Mouse (Mus musculus): Measurements from ENCODE around the gene P3h3. TPM values are rescaled to one million over a fixed set of nuclear protein-coding genes. Genes with fewer than 3 reads are reported as not detected.
"Not testable (repeated sequence)": the region's sequence is repeated elsewhere in the genome, so short reads cannot be mapped to it uniquely, and the experiment has no call there.

Gene P3h3
- 12.2 and 17.0 TPM in 2 replicates for polyA plus RNA-seq (2016; fragmentation: Nextera tagmentation; extraction: Ambion mirVana)

- peaks cover 26% of the 10 kb centered on the region for H3K36me3 ChIP-seq (replicated peaks)
- peak; percentile 94 for DNase-seq (ENCODE audit: low spot score)
- H3K27me3 ChIP-seq (replicated peaks; ENCODE audit: low read depth, poor library complexity, severe bottlenecking) = peaks cover 43% of the 10 kb centered on the region
- peaks cover 68% of the 10 kb centered on the region for H3K4me1 ChIP-seq
- H3K4me3 ChIP-seq = peak within 1 kb of the TSS; percentile 93
- under 1% methylated on average over 86 of the region's 86 CpGs for WGBS
- no peaks in the 10 kb centered on the region for H3K9me3 ChIP-seq
- peak within 1 kb of the TSS; percentile 98 for H3K27ac ChIP-seq (replicated peaks)
Measured at GRCm38 (mm10) chr6:124856916-124857839, at the start of gene P3h3. Gene P3h3 (minus strand): TSS chr6:124857752.

- Histone ChIP-seq H3K4me1 (peaks cover 32% of the 10 kb centered on the region), H3K9me3 (no peaks in the 10 kb centered on the region), H3K4me3 (peak overlapping the region; percentile 65), H3K27ac (replicated peaks) (peak overlapping the region; percentile 98), H3K27me3 (replicated peaks; ENCODE audit: low read depth, poor library complexity, severe bottlenecking) (peaks cover 28% of the 10 kb centered on the region), H3K36me3 (replicated peaks) (no peaks in the 10 kb centered on the region)
- 25% methylated on average over 16 of the region's 16 CpGs for WGBS
- no peak for DNase-seq (ENCODE audit: low spot score)
Measured at GRCm38 (mm10) chr6:124904991-124905860, 47.7 kb upstream of the P3h3 start.

- Histone ChIP-seq H3K36me3 (replicated peaks) (no peaks in the 10 kb centered on the region), H3K4me1 (peaks cover 24% of the 10 kb centered on the region), H3K27me3 (replicated peaks; ENCODE audit: low read depth, poor library complexity, severe bottlenecking) (peaks cover 19% of the 10 kb centered on the region), H3K27ac (replicated peaks) (peak overlapping the region; percentile 98), H3K4me3 (peak overlapping the region; percentile 65), H3K9me3 (no peaks in the 10 kb centered on the region)
- WGBS = 6% methylated on average over 24 of the region's 24 CpGs
- peak; percentile 85 for DNase-seq (ENCODE audit: low spot score)
Measured at GRCm38 (mm10) chr6:124904161-124904981, 46.8 kb upstream of the P3h3 start.

- Histone ChIP-seq H3K27me3 (replicated peaks; ENCODE audit: low read depth, poor library complexity, severe bottlenecking) (peaks cover 12% of the 10 kb centered on the region), H3K9me3 (no peaks in the 10 kb centered on the region), H3K36me3 (replicated peaks) (no peaks in the 10 kb centered on the region), H3K4me1 (peaks cover 24% of the 10 kb centered on the region), H3K4me3 (peak overlapping the region; percentile 65), H3K27ac (replicated peaks) (peak overlapping the region; percentile 98)
- WGBS = under 1% methylated on average over 23 of the region's 23 CpGs
- DNase-seq (ENCODE audit: low spot score) = peak; percentile 95
Measured at GRCm38 (mm10) chr6:124903580-124904151, 46.1 kb upstream of the P3h3 start.

- Histone ChIP-seq H3K27ac (replicated peaks) (no peak overlapping the region; the same call in 1 of the 2 replicates), H3K4me1 (peaks cover 24% of the 10 kb centered on the region), H3K27me3 (replicated peaks; ENCODE audit: low read depth, poor library complexity, severe bottlenecking) (no peaks in the 10 kb centered on the region), H3K4me3 (no peak overlapping the region), H3K9me3 (no peaks in the 10 kb centered on the region), H3K36me3 (replicated peaks) (no peaks in the 10 kb centered on the region)
- no peak for DNase-seq (ENCODE audit: low spot score)
Measured at GRCm38 (mm10) chr6:124901851-124902250, 44.3 kb upstream of the P3h3 start.

- 67% methylated on average over 10 of the region's 10 CpGs for WGBS
- no peak overlapping the region for H3K4me3 ChIP-seq
- DNase-seq (ENCODE audit: low spot score) = no peak
- H3K4me1 ChIP-seq = peaks cover 24% of the 10 kb centered on the region
- H3K9me3 ChIP-seq = no peaks in the 10 kb centered on the region
- no peaks in the 10 kb centered on the region for H3K27me3 ChIP-seq (replicated peaks; ENCODE audit: low read depth, poor library complexity, severe bottlenecking)
- no peak overlapping the region for H3K27ac ChIP-seq (replicated peaks)
- no peaks in the 10 kb centered on the region for H3K36me3 ChIP-seq (replicated peaks)
Measured at GRCm38 (mm10) chr6:124900801-124901480, 43.4 kb upstream of the P3h3 start.

DNA sequence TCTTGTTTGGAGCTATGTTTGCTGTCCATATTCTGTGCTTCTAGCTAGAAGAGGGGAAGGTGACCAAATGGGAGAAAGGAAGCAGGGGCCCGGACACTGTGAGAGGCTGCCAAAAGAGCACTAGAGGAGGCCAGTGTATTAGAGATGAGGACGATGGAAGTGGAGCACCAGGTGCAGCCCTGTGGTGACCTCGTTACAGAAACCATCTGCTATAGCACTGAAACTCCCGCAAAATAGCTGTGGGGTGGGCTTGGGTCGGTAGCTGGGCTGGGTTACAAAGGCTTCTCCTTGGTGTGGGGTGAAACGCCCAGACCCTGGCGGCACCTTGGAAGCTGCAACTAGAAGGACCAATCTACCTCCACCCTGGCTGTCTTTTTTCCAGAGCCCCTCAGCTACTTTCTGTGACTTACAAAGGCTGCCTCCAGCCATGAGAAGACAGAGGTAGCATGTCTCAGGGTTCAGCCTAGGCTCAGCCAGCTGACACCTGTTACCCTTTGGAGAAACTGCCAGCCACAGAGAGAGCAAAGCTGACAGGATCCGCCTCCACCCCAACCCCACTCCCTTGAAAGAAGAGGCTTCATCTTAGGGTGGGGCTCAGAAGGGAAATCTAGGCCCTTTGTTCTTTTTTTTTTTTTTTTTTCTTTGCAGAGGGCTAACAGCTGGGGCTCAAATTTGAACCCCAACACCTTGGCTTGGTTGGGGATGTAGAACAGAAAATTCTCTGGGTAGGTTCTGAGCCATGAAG, 42.7 kb upstream of the P3h3 start:
- no peak for DNase-seq (ENCODE audit: low spot score)
- 65% methylated on average over 8 of the region's 8 CpGs for WGBS

DNA sequence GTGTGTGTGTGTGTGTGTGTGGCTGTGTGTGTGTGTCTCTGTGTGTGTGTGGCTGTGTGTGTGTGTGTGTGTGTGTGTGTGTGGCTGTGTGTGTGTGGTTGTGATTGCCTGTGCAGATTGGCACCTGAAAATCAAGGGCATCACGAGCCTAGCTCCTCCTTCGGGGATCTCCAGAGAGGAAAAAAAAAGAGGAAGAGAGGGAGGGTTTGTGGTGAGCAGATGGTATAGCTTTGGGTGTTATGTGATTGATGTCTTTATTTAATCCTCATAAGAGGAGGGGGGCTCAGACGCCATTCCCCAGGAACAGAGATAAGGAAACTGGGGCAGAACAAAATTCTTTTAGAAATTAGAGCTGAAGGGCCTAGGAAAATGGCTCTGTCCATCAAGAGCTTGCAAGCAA, 40.8 kb upstream of the P3h3 start:
- H3K4me3 ChIP-seq = no peak overlapping the region
- WGBS = 73% methylated on average over 3 of the region's 3 CpGs
- no peaks in the 10 kb centered on the region for H3K27me3 ChIP-seq (replicated peaks; ENCODE audit: low read depth, poor library complexity, severe bottlenecking)

More for the DNA sequence above, 42.7 kb upstream of the P3h3 start:
- peaks cover 20% of the 10 kb centered on the region for H3K4me1 ChIP-seq
- H3K4me3 ChIP-seq = no peak overlapping the region
- no peaks in the 10 kb centered on the region for H3K27me3 ChIP-seq (replicated peaks; ENCODE audit: low read depth, poor library complexity, severe bottlenecking)
- no peaks in the 10 kb centered on the region for H3K36me3 ChIP-seq (replicated peaks)
- no peaks in the 10 kb centered on the region for H3K9me3 ChIP-seq
- no peak overlapping the region for H3K27ac ChIP-seq (replicated peaks)

DNA sequence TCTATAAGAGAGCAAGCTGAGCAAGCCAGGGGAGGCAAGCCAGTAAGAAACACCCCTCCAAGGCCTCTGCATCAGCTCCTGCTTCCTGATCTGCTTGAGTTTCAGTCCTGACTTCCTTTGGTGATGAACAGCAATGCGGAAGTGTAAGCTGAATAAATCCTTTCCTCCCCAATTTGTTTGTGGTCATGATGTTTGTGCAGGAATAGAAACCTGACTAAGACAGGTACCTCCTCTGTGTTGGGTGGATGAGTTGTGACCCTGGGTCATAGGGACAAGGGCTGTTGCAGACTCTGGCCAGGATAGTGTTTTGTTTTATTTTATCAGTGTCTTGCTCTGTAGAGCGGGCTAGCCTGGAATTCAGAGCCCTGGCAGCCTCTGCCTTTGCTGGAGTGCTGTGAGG, 36.6 kb upstream of the P3h3 start:
- not testable (repeated sequence) for H3K27me3 ChIP-seq (replicated peaks; ENCODE audit: low read depth, poor library complexity, severe bottlenecking); H3K27ac ChIP-seq (replicated peaks); DNase-seq (ENCODE audit: low spot score); H3K4me3 ChIP-seq; H3K9me3 ChIP-seq; H3K36me3 ChIP-seq (replicated peaks); H3K4me1 ChIP-seq
- WGBS = 90% methylated on average over 2 of the region's 2 CpGs

More for the DNA sequence above, 40.8 kb upstream of the P3h3 start:
- no peaks in the 10 kb centered on the region for H3K36me3 ChIP-seq (replicated peaks)
- no peak for DNase-seq (ENCODE audit: low spot score)
- no peak overlapping the region for H3K27ac ChIP-seq (replicated peaks)
- H3K9me3 ChIP-seq = no peaks in the 10 kb centered on the region
- peaks cover 3% of the 10 kb centered on the region; the same call in 1 of the 2 replicates for H3K4me1 ChIP-seq

DNA sequence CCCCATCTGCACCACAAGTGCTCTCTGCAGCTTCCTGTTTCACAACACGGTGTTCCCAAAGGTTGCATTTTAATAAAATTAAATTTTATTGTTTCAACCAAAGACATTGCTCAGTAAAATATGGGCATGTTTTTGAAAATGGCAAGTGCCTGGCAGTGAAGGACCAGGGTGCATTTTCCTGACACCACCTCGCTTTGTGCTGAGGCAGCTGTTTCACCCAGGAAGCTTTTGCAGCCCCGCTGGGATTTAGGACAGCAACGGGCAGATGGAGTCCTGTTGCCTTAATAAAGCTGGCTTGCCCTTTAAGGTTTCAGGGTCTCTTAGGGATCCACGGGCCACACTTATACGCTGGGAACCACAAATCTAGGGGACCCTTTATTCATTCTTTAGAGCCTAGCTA, 33.4 kb upstream of the P3h3 start:
- no peaks in the 10 kb centered on the region for H3K9me3 ChIP-seq
- H3K4me1 ChIP-seq = no peaks in the 10 kb centered on the region
- no peak overlapping the region for H3K27ac ChIP-seq (replicated peaks)
- H3K36me3 ChIP-seq (replicated peaks) = no peaks in the 10 kb centered on the region
- 73% methylated on average over 6 of the region's 6 CpGs for WGBS
- no peaks in the 10 kb centered on the region for H3K27me3 ChIP-seq (replicated peaks; ENCODE audit: low read depth, poor library complexity, severe bottlenecking)
- no peak overlapping the region for H3K4me3 ChIP-seq
- DNase-seq (ENCODE audit: low spot score) = no peak
